Mouse (Mus musculus): ENCODE measurements around the gene Dnaja2.

- TF ChIP-seq CTCF (IDR thresholded peaks at IDR 0.05; ENCODE audit: borderline replicate concordance, extremely low read depth, insufficient read depth, insufficient read length) (no peak), POLR2A (IDR thresholded peaks at IDR 0.05; ENCODE audit: borderline replicate concordance, extremely low read depth, insufficient read depth, insufficient read length, poor library complexity, severe bottlenecking) (no peak)
Observed at GRCm38 (mm10) chr8:85588596-85588995, 33.5 kb upstream of the Dnaja2 start.

Measured in brain, embryonic 14.5 days (tissue).